Mouse (Mus musculus) midbrain, embryonic 16.5 days (tissue): ENCODE measurements around the gene Tns3. TPM values are rescaled to one million over a fixed set of nuclear protein-coding genes. Genes with fewer than 3 reads are reported as not detected.
"Not testable (repeated sequence)": the region's sequence is repeated elsewhere in the genome, so short reads cannot be mapped to it uniquely, and the experiment has no call there.

Experiments
- ATAC-seq: fragments of 200-750 bp; cut with Nextera tagmentation; 2 replicates; pipeline ENCODE4 v1.8.0; 2017; ENCODE audit warnings: moderate TSS enrichment
- H3K27ac ChIP-seq: fragments of 300-500 bp; sonication (generic); 2 replicates; pipeline ENCODE4 v1.5.1; 2014; ENCODE audit warnings: mild to moderate bottlenecking, low read length, mixed read lengths
- H3K27me3 ChIP-seq: fragments of 300-500 bp; sonication (generic); 2 replicates; pipeline ENCODE4 v1.6.1; 2014; ENCODE audit warnings: low read depth, low read length, mixed read lengths; ENCODE audit not compliant: control insufficient read depth, insufficient read depth
- H3K36me3 ChIP-seq: fragments of 300-500 bp; sonication (generic); 2 replicates; pipeline ENCODE4 v1.6.1; 2014; ENCODE audit warnings: mild to moderate bottlenecking, low read length, moderate library complexity, mixed read lengths; ENCODE audit not compliant: control insufficient read depth, insufficient read depth
- H3K4me1 ChIP-seq: fragments of 300-500 bp; sonication (generic); 2 replicates; pipeline ENCODE4 v1.6.1; 2014; ENCODE audit warnings: mild to moderate bottlenecking, low read length, mixed read lengths; ENCODE audit not compliant: control insufficient read depth, insufficient read depth
- H3K4me2 ChIP-seq: fragments of 300-500 bp; sonication (generic); 2 replicates; pipeline ENCODE4 v1.6.1; 2014; ENCODE audit warnings: mild to moderate bottlenecking, low read length, mixed read lengths
- H3K4me3 ChIP-seq: fragments of 300-500 bp; sonication (generic); 2 replicates; pipeline ENCODE4 v1.5.1; 2014; ENCODE audit warnings: low read depth, mild to moderate bottlenecking, low read length, moderate library complexity, mixed read lengths
- H3K9ac ChIP-seq: fragments of 300-500 bp; sonication (generic); 2 replicates; pipeline ENCODE4 v1.6.1; 2014; ENCODE audit warnings: low read depth, low read length, mixed read lengths
- H3K9me3 ChIP-seq: fragments of 300-500 bp; sonication (generic); replicated peaks from 2 replicates; pipeline ENCODE4 v1.6.1; 2014; ENCODE audit warnings: mild to moderate bottlenecking, low read length, mixed read lengths; ENCODE audit not compliant: control insufficient read depth, poor library complexity, severe bottlenecking
- WGBS: fragments of 180-500 bp; shearing (Covaris S2); extraction: QIAGEN DNeasy Blood & Tissue Kit; methylation state at CpG from one replicate; pipeline ENCODE4 v1.1.7; 2014; 5-methylcytosine and 5-hydroxymethylcytosine counted together
- polyA plus RNA-seq: library from polyadenylated mRNA; unstranded; fragments of >200 nt; fragmentation: Nextera tagmentation; extraction: Ambion mirVana; gene quantifications from 2 replicates; pipeline ENCODE4 v1.2.1, GENCODE M21; 2015

The Tns3 gene
- polyA plus RNA-seq, 1 experiment from 2014 or later = 5.3 TPM

DNA sequence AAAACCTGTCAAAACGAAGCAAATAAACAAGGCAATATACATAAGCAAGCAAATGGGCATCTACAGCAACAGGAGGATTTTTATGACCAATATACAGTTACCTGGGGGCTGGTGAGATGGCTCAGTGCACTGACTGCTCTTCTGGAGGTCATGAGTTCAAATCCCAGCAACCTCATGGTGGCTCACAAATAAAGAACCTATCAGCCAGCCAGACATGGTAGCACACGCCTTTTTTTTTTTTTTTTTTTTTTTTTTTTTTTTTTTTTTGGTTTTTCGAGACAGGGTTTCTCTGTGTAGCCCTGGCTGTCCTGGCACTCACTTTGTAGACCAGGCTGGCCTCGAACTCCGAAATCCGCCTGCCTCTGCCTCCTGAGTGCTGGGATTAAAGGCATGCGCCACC, 45.2 kb downstream of the Tns3 start:
- not testable (repeated sequence) for H3K4me1 ChIP-seq, H3K27me3 ChIP-seq, H3K4me3 ChIP-seq, H3K4me2 ChIP-seq, H3K27ac ChIP-seq, H3K9ac ChIP-seq, ATAC-seq, H3K9me3 ChIP-seq, H3K36me3 ChIP-seq
- WGBS = 92% methylated on average over 6 of the region's 7 CpGs

DNA sequence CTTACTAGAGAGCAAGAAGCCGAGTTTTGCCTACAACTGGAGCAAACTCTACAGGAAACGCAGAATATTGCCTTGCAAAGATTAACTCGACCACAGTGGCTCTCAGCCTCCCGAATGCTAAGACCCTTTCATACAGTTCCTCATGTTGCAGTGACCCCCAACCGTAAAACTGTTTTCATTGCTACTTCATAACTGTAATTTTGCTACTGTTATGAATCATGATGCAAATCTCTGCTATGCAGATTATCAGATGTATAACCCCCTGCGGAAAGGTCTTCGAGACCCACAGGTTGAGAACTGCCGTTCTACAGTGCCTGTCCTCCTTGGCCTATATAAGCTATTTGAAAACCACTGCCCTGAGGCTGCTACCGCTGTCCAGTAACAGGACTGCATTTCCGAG, 46.0 kb downstream of the Tns3 start:
- WGBS = 70% methylated on average over 10 of the region's 10 CpGs
- Histone ChIP-seq H3K9ac (no peak overlapping the region), H3K27ac (no peak overlapping the region), H3K4me1 (no peaks in the 10 kb centered on the region), H3K27me3 (no peaks in the 10 kb centered on the region), H3K4me3 (no peak overlapping the region), H3K4me2 (no peak overlapping the region), H3K9me3 (no peaks in the 10 kb centered on the region), H3K36me3 (no peaks in the 10 kb centered on the region)
- no peak for ATAC-seq

- no peak for ATAC-seq
- WGBS = 87% methylated on average over 12 of the region's 12 CpGs
- Histone ChIP-seq H3K4me3 (no peak overlapping the region), H3K27me3 (no peaks in the 10 kb centered on the region), H3K4me1 (no peaks in the 10 kb centered on the region), H3K9me3 (no peaks in the 10 kb centered on the region), H3K9ac (no peak overlapping the region), H3K27ac (no peak overlapping the region), H3K4me2 (no peak overlapping the region), H3K36me3 (no peaks in the 10 kb centered on the region)
Measured at GRCm38 (mm10) chr11:8615436-8615835, 48.9 kb downstream of the Tns3 start.

GRCm38 (mm10) chr11:8610456-8610855, 53.9 kb downstream of the Tns3 start:
- Histone ChIP-seq H3K27ac (no peak overlapping the region), H3K4me3 (no peak overlapping the region), H3K36me3 (no peaks in the 10 kb centered on the region), H3K9ac (no peak overlapping the region), H3K27me3 (no peaks in the 10 kb centered on the region), H3K9me3 (no peaks in the 10 kb centered on the region), H3K4me2 (no peak overlapping the region), H3K4me1 (no peaks in the 10 kb centered on the region)
- 74% methylated on average over 7 of the region's 7 CpGs for WGBS
- ATAC-seq = no peak

- no peak overlapping the region for H3K4me3 ChIP-seq
- WGBS = 95% methylated on average over 12 of the region's 12 CpGs
- H3K9me3 ChIP-seq = no peaks in the 10 kb centered on the region
- H3K4me1 ChIP-seq = no peaks in the 10 kb centered on the region
- H3K27ac ChIP-seq = no peak overlapping the region
- H3K36me3 ChIP-seq = no peaks in the 10 kb centered on the region
- no peaks in the 10 kb centered on the region for H3K27me3 ChIP-seq
- H3K9ac ChIP-seq = no peak overlapping the region
- ATAC-seq = no peak
- H3K4me2 ChIP-seq = no peak overlapping the region
Measured at GRCm38 (mm10) chr11:8609873-8610272, 54.5 kb downstream of the Tns3 start.

GRCm38 (mm10) chr11:8607123-8607522, 57.2 kb downstream of the Tns3 start:
- Histone ChIP-seq H3K4me1 (no peaks in the 10 kb centered on the region), H3K36me3 (no peaks in the 10 kb centered on the region), H3K27me3 (no peaks in the 10 kb centered on the region), H3K4me2 (no peak overlapping the region), H3K9me3 (no peaks in the 10 kb centered on the region), H3K9ac (no peak overlapping the region), H3K4me3 (no peak overlapping the region), H3K27ac (no peak overlapping the region)
- WGBS = 97% methylated on average over 1 of the region's 1 CpGs
- ATAC-seq = no peak

DNA sequence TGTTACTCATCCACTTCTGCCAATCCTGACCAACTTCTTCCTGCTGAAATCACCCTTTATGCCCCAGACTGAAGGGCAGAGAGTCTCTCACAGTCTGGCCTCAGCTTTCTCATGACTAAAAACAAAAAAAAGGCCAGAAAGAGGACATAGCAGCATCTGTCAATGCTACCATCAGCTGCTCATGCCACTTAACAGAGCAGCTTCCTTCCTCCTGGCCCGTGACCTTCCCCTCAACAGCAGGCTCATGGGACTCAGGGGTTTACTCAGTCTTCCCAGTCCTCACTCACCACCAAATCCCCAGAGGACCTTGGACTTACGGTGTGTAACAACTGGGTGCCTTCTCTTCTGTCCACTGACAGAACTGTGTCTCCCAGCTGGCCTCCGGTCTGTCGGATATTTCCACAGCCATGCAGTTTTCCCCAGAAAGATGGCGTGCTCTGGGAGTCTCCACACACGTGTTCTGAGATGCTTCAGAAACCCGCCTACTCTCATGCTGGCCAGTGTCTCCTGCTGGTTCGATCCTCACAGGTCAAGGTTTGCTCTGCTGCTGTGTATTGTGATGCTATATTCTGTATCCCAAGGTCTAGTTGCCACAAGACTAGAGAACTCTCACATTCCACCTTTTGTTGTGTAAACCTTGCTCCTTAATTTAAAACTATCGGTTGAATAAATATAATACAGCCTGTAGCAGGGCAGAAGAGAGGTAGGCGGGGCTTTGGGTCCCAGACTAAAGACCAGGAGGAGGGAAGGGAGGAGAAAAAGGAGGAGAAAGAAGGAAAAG, 59.4 kb downstream of the Tns3 start:
- ATAC-seq = no peak
- no peak overlapping the region for H3K9ac ChIP-seq
- no peaks in the 10 kb centered on the region for H3K4me1 ChIP-seq
- no peak overlapping the region for H3K4me2 ChIP-seq
- no peaks in the 10 kb centered on the region for H3K27me3 ChIP-seq
- H3K9me3 ChIP-seq = no peaks in the 10 kb centered on the region
- no peak overlapping the region for H3K27ac ChIP-seq
- WGBS = 88% methylated on average over 10 of the region's 10 CpGs
- H3K36me3 ChIP-seq = no peaks in the 10 kb centered on the region
- no peak overlapping the region for H3K4me3 ChIP-seq

GRCm38 (mm10) chr11:8602606-8603005, 61.7 kb downstream of the Tns3 start:
- no peak overlapping the region for H3K9ac ChIP-seq
- H3K4me1 ChIP-seq = no peaks in the 10 kb centered on the region
- no peak overlapping the region for H3K4me2 ChIP-seq
- H3K4me3 ChIP-seq = no peak overlapping the region
- H3K27me3 ChIP-seq = no peaks in the 10 kb centered on the region
- H3K36me3 ChIP-seq = no peaks in the 10 kb centered on the region
- H3K27ac ChIP-seq = no peak overlapping the region
- H3K9me3 ChIP-seq = no peaks in the 10 kb centered on the region
- WGBS = 91% methylated on average over 1 of the region's 1 CpGs
- no peak for ATAC-seq

- Histone ChIP-seq H3K4me2 (no peak overlapping the region), H3K36me3 (no peaks in the 10 kb centered on the region), H3K27me3 (no peaks in the 10 kb centered on the region), H3K4me1 (no peaks in the 10 kb centered on the region), H3K4me3 (no peak overlapping the region), H3K9me3 (no peaks in the 10 kb centered on the region), H3K9ac (no peak overlapping the region), H3K27ac (no peak overlapping the region)
- WGBS = 32% methylated on average over 7 of the region's 7 CpGs
- ATAC-seq = peak; percentile 61; the same call in 1 of the 2 replicates
Measured at GRCm38 (mm10) chr11:8601411-8601821, 62.9 kb downstream of the Tns3 start.
